Mouse (Mus musculus) cerebellum, adult 2 months (tissue): Measurements from ENCODE around the gene Slc10a7.

Experiments used
- CTCF ChIP-seq: fragments of 200-500 bp; IDR thresholded peaks from 2 replicates; pipeline ENCODE4 v1.5.1; 2011; ENCODE audit warnings: low read depth, mild to moderate bottlenecking, control low read depth, low read length, moderate library complexity, borderline replicate concordance; ENCODE audit not compliant: insufficient read depth
- POLR2A ChIP-seq: fragments of 200-500 bp; IDR thresholded peaks from 2 replicates; pipeline ENCODE4 v1.6.1; 2011; ENCODE audit warnings: low read length, control low read depth, borderline replicate concordance; ENCODE audit not compliant: insufficient read depth

GRCm38 (mm10) chr8:78776816-78777215 lies 267.7 kb downstream of the Slc10a7 start:
- TF ChIP-seq CTCF = no peak
- no peak for TF ChIP-seq POLR2A
